Mouse (Mus musculus) forebrain, embryonic 15.5 days (tissue): ENCODE results near the gene Gimap9. TPM values are rescaled to one million over a fixed set of nuclear protein-coding genes. Genes with fewer than 3 reads are reported as not detected.

ENCODE experiments used
- ATAC-seq: fragments of 200-750 bp; cut with Nextera tagmentation; replicated peaks from 2 replicates; pipeline ENCODE4 v1.8.0; 2017; ENCODE audit warnings: mild to moderate bottlenecking, moderate TSS enrichment, moderate library complexity
- H3K27ac ChIP-seq: fragments of 300-500 bp; sonication (generic); replicated peaks from 2 replicates; pipeline ENCODE4 v1.5.1; 2015; ENCODE audit warnings: mild to moderate bottlenecking, inconsistent platforms
- H3K27me3 ChIP-seq: fragments of 300-500 bp; sonication (generic); 2 replicates; pipeline ENCODE4 v1.6.1; 2015; ENCODE audit warnings: inconsistent platforms
- H3K36me3 ChIP-seq: fragments of 300-500 bp; sonication (generic); 2 replicates; pipeline ENCODE4 v1.6.1; 2015; ENCODE audit warnings: mild to moderate bottlenecking, inconsistent platforms
- H3K4me1 ChIP-seq: fragments of 300-500 bp; sonication (generic); 2 replicates; pipeline ENCODE4 v1.6.1; 2015; ENCODE audit warnings: inconsistent platforms
- H3K4me2 ChIP-seq: fragments of 300-500 bp; sonication (generic); replicated peaks from 2 replicates; pipeline ENCODE4 v1.6.1; 2015; ENCODE audit warnings: mild to moderate bottlenecking, inconsistent platforms
- H3K4me3 ChIP-seq: fragments of 300-500 bp; sonication (generic); 2 replicates; pipeline ENCODE4 v1.5.1; 2015; ENCODE audit warnings: mild to moderate bottlenecking, inconsistent platforms
- H3K9ac ChIP-seq: fragments of 300-500 bp; sonication (generic); replicated peaks from 2 replicates; pipeline ENCODE4 v1.6.1; 2015; ENCODE audit warnings: mild to moderate bottlenecking, inconsistent platforms
- H3K9me3 ChIP-seq: fragments of 300-500 bp; sonication (generic); 2 replicates; pipeline ENCODE4 v1.6.1; 2016; ENCODE audit warnings: inconsistent platforms
- WGBS: fragments of 180-500 bp; shearing (Covaris S2); methylation state at CpG from one replicate; pipeline ENCODE4 v1.1.7; 2015; ENCODE audit warnings: mixed read lengths; 5-methylcytosine and 5-hydroxymethylcytosine counted together
- polyA plus RNA-seq: library from polyadenylated mRNA; unstranded; fragments of >200 nt; fragmentation: Nextera tagmentation; extraction: Ambion mirVana; gene quantifications from 2 replicates; pipeline ENCODE4 v1.2.1, GENCODE M21; 2015

Gene Gimap9
- polyA plus RNA-seq, 1 experiment from 2014 or later: 1.8 TPM

DNA sequence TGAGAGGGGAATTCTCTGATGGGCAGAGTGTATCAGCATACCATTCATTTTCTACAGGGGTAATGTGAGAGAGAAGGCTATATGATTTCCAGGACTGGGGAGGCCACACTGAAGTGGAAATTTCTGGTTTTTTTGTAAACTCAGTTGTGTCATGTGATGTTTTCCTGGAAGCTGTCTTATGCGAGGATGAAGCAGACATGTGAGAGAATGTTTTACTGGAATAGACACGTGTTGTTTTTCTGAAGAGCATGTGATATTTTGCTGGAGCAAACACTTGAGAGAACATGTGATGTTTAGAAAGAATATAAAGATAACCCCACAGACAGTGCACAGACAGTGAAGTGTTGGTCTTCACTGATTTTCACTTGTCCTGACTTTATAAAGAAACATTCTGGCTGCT is 37.4 kb upstream of the Gimap9 start:
- no peak for ATAC-seq
- no peak overlapping the region for H3K9ac ChIP-seq
- WGBS: 72% methylated on average over 2 of the region's 2 CpGs

DNA sequence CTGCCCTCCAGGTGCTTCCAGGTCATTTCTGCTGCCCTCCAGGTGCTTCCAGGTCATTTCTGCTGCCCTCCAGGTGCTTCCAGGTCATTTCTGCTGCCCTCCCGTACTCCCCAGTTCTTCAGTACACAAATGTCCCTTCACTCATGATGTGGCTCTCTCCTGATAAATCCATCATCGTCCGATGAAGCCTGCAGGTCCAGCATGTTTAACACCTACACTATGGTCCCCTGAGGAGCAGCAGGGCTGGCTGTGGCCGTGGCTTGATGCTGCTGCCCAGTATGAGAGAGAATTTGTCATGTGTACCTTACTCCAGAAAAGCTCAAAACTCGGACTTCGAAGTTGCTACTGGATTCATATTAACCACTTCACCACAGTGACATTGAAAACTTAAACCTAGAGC is 34.5 kb upstream of the Gimap9 start:
- H3K27ac ChIP-seq: no peak overlapping the region
- no peak overlapping the region for H3K4me3 ChIP-seq
- WGBS: 77% methylated on average over 6 of the region's 6 CpGs
- no peaks in the 10 kb centered on the region for H3K36me3 ChIP-seq
- no peaks in the 10 kb centered on the region for H3K27me3 ChIP-seq
- H3K4me2 ChIP-seq: no peak overlapping the region
- H3K9ac ChIP-seq: no peak overlapping the region
- no peak for ATAC-seq
- H3K4me1 ChIP-seq: no peaks in the 10 kb centered on the region
- no peaks in the 10 kb centered on the region for H3K9me3 ChIP-seq

More for the DNA sequence above, 37.4 kb upstream of the Gimap9 start:
- Histone ChIP-seq H3K27me3 (no peaks in the 10 kb centered on the region), H3K9me3 (no peaks in the 10 kb centered on the region), H3K36me3 (no peaks in the 10 kb centered on the region), H3K27ac (no peak overlapping the region), H3K4me3 (no peak overlapping the region), H3K4me2 (no peak overlapping the region), H3K4me1 (no peaks in the 10 kb centered on the region)

DNA sequence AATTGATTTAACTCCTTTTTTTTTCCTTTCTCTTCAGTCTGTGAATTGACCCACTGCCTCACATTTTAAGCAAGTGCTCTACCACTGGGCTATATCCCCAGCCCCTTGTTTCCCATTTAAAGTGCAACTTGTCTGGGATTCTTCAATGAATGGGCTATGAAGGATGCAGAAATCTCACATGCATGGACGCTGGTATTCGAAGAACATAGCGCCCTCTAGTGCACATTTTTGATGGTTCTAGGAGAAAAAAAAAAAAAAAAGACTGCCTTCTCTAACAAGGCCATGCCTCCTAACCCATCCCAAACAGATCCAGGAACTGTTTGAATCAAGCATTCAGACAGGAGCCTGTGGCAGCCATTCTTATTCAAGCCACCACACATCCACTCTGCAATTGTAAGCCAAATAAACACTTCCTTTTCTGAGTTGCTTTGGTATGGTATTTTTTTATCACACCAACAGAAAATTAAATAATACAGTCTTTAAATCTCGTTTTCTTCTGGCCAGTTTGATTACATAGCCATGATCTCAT is 33.1 kb upstream of the Gimap9 start:
- H3K36me3 ChIP-seq: no peaks in the 10 kb centered on the region
- 20% methylated on average over 4 of the region's 4 CpGs for WGBS
- no peak overlapping the region for H3K4me3 ChIP-seq
- H3K27ac ChIP-seq: no peak overlapping the region
- no peak overlapping the region for H3K9ac ChIP-seq
- H3K9me3 ChIP-seq: no peaks in the 10 kb centered on the region
- peak; percentile 38; the same call in 1 of the 2 replicates for ATAC-seq
- no peaks in the 10 kb centered on the region for H3K27me3 ChIP-seq
- no peaks in the 10 kb centered on the region for H3K4me1 ChIP-seq
- no peak overlapping the region for H3K4me2 ChIP-seq

DNA sequence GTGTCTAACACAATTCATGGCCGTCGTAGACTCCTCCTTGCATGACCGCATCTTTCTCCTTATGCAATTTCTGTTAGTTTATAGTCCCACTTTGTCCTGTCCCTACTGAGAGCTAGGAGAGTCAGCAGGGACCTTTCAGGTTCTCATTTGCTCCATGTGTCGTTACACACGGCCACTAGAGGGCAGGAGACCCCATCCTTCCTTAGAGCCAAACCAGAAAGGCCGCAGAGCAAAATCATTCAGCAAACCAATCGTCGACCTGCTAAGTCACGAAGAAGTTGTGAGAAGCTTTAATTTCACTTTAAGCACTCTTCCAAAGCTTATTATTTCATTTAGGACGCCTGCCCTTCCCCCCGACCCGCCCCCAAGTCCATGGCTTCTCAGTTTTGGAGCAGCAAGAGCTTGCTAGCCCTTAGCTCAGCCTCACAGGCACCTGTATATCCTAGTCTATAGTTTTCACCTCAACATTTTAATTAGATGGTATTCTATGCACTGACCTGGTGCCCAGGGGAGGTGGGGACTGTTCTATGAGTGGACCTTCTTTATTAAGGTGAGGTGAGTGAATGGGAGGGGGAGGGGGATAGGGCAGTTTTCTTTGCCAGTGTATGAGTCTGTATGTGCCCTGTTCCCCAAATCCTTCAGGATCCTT is 30.1 kb upstream of the Gimap9 start:
- WGBS: 14% methylated on average over 12 of the region's 12 CpGs
- no peak overlapping the region for H3K27ac ChIP-seq
- no peaks in the 10 kb centered on the region for H3K9me3 ChIP-seq
- ATAC-seq: 0 out of 2 replicates have a peak, but pooled peaks have one; percentile 53
- no peak overlapping the region for H3K4me3 ChIP-seq
- no peak overlapping the region for H3K9ac ChIP-seq
- H3K4me1 ChIP-seq: no peaks in the 10 kb centered on the region
- no peak overlapping the region for H3K4me2 ChIP-seq
- no peaks in the 10 kb centered on the region for H3K27me3 ChIP-seq
- H3K36me3 ChIP-seq: no peaks in the 10 kb centered on the region

DNA sequence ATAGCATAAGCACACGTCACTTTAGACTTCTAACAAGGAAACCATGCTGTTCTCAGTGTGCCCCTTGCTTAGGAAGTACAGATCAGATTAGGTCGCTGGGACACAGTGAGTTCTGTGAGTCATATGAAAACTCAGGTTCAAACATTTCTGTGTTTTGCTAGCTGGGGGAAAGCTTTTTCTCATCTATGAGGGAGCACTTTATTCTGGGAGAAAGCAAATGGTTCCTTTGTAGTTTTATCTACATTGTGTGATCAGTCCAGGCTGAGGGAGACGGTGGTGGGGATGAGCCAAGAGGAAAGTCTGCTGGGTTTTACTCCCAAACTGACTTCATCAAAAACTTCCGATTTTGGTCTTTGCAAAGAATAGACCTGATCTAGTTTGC is 29.6 kb upstream of the Gimap9 start:
- Histone ChIP-seq H3K36me3 (no peaks in the 10 kb centered on the region), H3K27me3 (no peaks in the 10 kb centered on the region), H3K4me3 (no peak overlapping the region), H3K9me3 (no peaks in the 10 kb centered on the region), H3K4me2 (no peak overlapping the region), H3K27ac (no peak overlapping the region), H3K9ac (no peak overlapping the region), H3K4me1 (no peaks in the 10 kb centered on the region)
- WGBS: 89% methylated on average over 4 of the region's 4 CpGs
- ATAC-seq: no peak

DNA sequence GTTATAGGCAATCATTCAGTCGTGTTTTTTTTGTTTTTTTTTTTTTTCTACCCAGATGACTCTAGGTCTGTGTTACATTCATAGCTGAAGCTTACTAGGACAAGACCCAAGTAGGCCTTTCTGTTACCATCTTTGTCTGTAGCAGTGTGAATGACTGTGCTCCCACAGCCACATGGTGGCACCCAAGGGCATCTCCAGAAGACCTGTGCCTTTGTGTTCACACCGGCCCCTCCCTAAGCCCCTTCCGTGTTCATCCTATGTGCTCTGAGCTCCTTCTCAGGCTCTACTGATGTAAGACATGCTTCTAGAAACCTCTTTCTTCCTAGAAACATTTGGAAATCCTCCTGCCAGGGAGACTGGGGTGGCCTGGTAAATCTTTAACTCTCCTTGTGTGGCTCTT is 28.9 kb upstream of the Gimap9 start, which contains the start of gene Gimap8:
Gene Gimap8, plus strand, starts transcription at position 240 of the 400 bp plus-strand sequence.
- Histone ChIP-seq H3K27ac (no peak within 1 kb of the TSS), H3K4me3 (no peak within 1 kb of the TSS), H3K4me1 (no peaks in the 10 kb centered on the region), H3K9ac (no peak within 1 kb of the TSS), H3K4me2 (no peak within 1 kb of the TSS), H3K36me3 (no peaks in the 10 kb centered on the region), H3K27me3 (no peaks in the 10 kb centered on the region), H3K9me3 (no peaks in the 10 kb centered on the region)
- 59% methylated on average over 3 of the region's 3 CpGs for WGBS
- no peak for ATAC-seq

DNA sequence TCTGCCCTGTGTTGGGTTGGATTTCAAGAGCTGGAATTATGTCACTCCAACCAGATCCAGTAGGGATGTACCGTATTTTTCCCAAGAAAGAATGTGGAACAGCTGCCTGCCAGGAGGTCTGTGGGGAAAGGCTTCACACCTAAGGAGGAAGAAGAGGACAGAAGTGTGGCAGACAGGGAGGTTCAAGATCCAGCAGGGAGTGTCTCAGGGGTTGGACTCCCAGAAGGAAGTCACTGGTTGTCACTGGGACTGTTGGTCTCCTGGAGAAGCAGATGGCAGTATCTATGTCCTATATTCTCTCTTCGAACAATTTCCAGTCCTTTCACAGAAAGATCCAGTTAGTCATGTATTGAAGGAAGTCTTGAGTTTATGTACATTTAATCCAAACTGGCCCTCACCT is 28.3 kb upstream of the Gimap9 start:
- no peaks in the 10 kb centered on the region for H3K9me3 ChIP-seq
- H3K4me3 ChIP-seq: no peak overlapping the region
- no peak overlapping the region for H3K27ac ChIP-seq
- H3K4me2 ChIP-seq: no peak overlapping the region
- no peaks in the 10 kb centered on the region for H3K27me3 ChIP-seq
- H3K36me3 ChIP-seq: no peaks in the 10 kb centered on the region
- no peaks in the 10 kb centered on the region for H3K4me1 ChIP-seq
- no peak overlapping the region for H3K9ac ChIP-seq
- ATAC-seq: no peak
- WGBS: 87% methylated on average over 2 of the region's 2 CpGs

DNA sequence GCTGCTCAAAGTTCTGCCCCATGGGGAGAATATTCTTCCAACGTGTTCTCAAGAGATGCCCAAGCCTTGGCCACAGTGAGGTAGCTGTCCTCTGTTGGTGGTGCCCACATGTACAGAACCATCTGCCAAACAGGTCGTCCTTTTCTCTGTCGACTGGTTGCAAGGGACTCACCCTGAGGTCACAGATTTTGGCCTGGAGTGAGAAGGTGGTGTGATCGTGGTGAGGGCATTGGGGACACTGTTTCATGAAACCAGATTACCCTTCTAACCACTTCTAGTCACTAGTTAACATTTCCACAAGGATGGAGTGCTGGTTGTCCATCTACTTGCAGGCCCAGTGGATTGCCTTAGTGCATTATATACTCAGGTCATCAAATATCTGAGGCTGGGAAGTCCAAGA is 27.1 kb upstream of the Gimap9 start:
- no peaks in the 10 kb centered on the region for H3K9me3 ChIP-seq
- H3K27me3 ChIP-seq: no peaks in the 10 kb centered on the region
- H3K9ac ChIP-seq: no peak overlapping the region
- H3K36me3 ChIP-seq: no peaks in the 10 kb centered on the region
- no peak overlapping the region for H3K27ac ChIP-seq
- ATAC-seq: no peak
- no peak overlapping the region for H3K4me3 ChIP-seq
- no peaks in the 10 kb centered on the region for H3K4me1 ChIP-seq
- H3K4me2 ChIP-seq: no peak overlapping the region
- whole genome bisulfite sequencing: 86% methylated on average over 4 of the region's 4 CpGs

DNA sequence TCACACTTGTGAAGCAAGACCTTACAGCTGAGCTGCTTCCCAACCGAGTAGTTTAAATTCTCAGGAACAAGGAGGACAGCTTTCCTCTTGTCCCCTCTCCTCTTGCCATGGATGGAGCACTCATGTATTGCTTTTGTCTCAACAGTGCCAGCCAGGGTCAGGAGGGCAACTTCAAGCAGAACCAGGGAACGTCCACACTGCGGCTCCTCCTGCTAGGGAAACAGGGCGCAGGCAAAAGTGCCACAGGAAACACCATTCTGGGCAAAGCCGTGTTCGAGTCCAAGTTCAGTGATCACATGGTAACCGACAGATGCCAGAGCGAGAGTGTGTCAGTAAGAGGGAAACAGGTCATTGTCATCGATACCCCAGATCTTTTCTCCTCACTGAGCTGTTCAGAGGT is 25.9 kb upstream of the Gimap9 start:
- 93% methylated on average over 9 of the region's 9 CpGs for WGBS
- no peak for ATAC-seq

DNA sequence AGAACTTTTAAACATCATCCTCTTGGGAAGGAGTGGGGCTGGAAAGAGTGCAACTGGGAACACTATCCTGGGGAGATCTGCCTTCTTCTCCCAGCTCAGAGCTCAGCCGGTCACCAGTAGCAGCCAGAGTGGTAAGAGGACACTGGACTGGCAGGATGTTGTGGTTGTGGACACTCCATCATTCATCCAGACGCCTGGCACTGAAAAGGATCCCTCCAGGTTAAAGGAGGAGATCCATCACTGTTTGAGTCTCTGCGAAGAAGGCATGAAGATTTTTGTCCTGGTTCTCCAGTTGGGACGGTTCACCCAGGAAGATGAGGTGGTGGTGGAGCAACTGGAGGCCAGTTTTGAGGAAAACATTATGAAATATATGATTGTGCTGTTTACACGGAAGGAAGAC is 17.2 kb upstream of the Gimap9 start:
- no peak for ATAC-seq
- H3K4me1 ChIP-seq: no peaks in the 10 kb centered on the region
- H3K4me2 ChIP-seq: no peak overlapping the region
- WGBS: 88% methylated on average over 5 of the region's 5 CpGs
- H3K27ac ChIP-seq: no peak overlapping the region
- H3K9me3 ChIP-seq: no peaks in the 10 kb centered on the region
- no peaks in the 10 kb centered on the region for H3K27me3 ChIP-seq
- no peaks in the 10 kb centered on the region for H3K36me3 ChIP-seq
- H3K4me3 ChIP-seq: no peak overlapping the region
- no peak overlapping the region for H3K9ac ChIP-seq

More for the DNA sequence above, 25.9 kb upstream of the Gimap9 start:
- H3K9ac ChIP-seq: no peak overlapping the region
- no peak overlapping the region for H3K27ac ChIP-seq
- no peak overlapping the region for H3K4me3 ChIP-seq
- no peaks in the 10 kb centered on the region for H3K4me1 ChIP-seq
- no peak overlapping the region for H3K4me2 ChIP-seq
- no peaks in the 10 kb centered on the region for H3K27me3 ChIP-seq
- H3K36me3 ChIP-seq: no peaks in the 10 kb centered on the region
- no peaks in the 10 kb centered on the region for H3K9me3 ChIP-seq

DNA sequence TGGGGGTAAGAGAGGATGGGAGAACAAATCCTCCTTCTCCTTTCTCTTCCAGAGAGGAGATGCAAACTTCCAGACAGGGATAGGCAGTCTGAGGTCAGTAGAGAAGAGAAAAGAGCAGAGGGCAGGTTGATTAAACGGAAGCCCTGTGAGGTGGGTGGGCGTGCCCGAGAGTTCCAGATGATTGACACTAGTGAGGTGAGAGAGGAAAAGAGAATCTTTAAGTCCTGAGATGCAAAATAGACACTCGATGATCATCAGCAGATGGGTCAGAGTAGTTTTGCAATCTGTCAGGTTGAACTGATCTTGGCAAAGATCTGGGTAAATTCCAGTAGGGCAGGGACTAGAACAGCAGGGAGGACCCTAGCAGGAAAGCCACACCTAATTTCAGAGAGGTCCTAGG is 11.2 kb upstream of the Gimap9 start:
- no peaks in the 10 kb centered on the region for H3K27me3 ChIP-seq

DNA sequence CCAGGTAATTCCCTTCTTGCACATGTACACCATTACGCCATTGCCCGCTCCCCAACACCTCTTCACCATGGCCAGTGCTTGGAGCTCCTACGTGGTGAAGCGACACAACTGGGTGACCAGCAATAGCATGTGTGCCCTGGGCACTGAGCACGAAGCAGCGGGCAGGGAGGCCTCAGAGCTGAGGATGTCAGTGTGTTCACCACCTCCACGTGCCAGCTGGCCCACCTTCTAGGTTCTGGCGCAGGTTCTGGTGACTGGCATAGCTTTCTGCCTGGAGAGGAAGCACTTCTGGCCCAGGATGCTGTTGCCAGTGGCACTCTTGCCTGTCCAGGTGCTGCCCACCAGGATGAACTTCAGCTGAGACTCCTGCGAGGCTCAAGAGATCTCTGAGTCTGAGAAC is 10.5 kb upstream of the Gimap9 start:
- Histone ChIP-seq H3K4me2 (no peak overlapping the region), H3K4me3 (no peak overlapping the region), H3K4me1 (no peaks in the 10 kb centered on the region), H3K9me3 (no peaks in the 10 kb centered on the region), H3K36me3 (no peaks in the 10 kb centered on the region), H3K9ac (no peak overlapping the region), H3K27ac (no peak overlapping the region), H3K27me3 (no peaks in the 10 kb centered on the region)
- ATAC-seq: no peak
- 92% methylated on average over 9 of the region's 9 CpGs for WGBS

More for the DNA sequence above, 11.2 kb upstream of the Gimap9 start:
- Histone ChIP-seq H3K9me3 (no peaks in the 10 kb centered on the region), H3K4me2 (no peak overlapping the region), H3K27ac (no peak overlapping the region), H3K4me3 (no peak overlapping the region), H3K9ac (no peak overlapping the region), H3K36me3 (no peaks in the 10 kb centered on the region), H3K4me1 (no peaks in the 10 kb centered on the region)
- no peak for ATAC-seq
- WGBS: 84% methylated on average over 4 of the region's 4 CpGs

DNA sequence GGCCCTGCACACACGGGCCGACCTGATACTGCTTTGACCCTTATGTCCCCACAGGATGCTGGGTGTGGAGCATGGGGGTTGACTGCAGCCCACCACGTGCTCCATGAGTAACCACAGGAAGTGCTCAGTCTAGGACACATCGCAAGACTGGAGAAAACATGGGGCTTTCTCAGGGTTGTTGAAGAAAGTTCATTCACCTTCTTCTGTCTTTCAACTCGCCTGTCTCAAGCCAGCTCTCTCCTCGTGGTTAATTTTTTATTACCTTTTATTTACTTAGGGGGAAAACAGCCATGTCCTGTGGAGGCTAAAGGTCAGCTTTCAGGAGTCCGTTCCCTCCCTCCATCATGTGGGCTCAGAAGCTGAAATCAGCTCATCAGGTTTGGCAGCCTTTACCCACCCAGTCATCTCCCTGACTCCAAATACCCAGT is 9.8 kb upstream of the Gimap9 start:
- Histone ChIP-seq H3K36me3 (no peaks in the 10 kb centered on the region), H3K9me3 (no peaks in the 10 kb centered on the region), H3K27me3 (no peaks in the 10 kb centered on the region), H3K9ac (no peak overlapping the region), H3K4me3 (no peak overlapping the region), H3K4me1 (no peaks in the 10 kb centered on the region), H3K4me2 (no peak overlapping the region), H3K27ac (no peak overlapping the region)
- ATAC-seq: no peak
- WGBS: 82% methylated on average over 7 of the region's 7 CpGs
